Mouse (Mus musculus): ENCODE measurements around the gene Ier5. TPM values are rescaled to one million over a fixed set of nuclear protein-coding genes. Genes with fewer than 3 reads are reported as not detected.

Ier5 gene
- total and polyA plus RNA-seq, 3 experiments = 9.8 to 16.8 (median 12.5) TPM

GRCm38 (mm10) chr1:155058099-155059012 lies 41.1 kb downstream of the Ier5 start:
- Histone ChIP-seq H3K9ac (ENCODE audit: low read depth, low read length) (no peak overlapping the region), H3K36me3 (ENCODE audit: control insufficient read depth, insufficient read depth, low read length) (no peaks in the 10 kb centered on the region), H3K4me1 (ENCODE audit: control insufficient read depth, insufficient read depth, low read length) (peaks cover 23% of the 10 kb centered on the region), H3K27ac (peak overlapping the region; percentile 59), H3K27me3 (ENCODE audit: control insufficient read depth, insufficient read depth, low read length) (no peaks in the 10 kb centered on the region), H3K4me3 (no peak overlapping the region), H3K79me2 (replicated peaks; ENCODE audit: control insufficient read depth, insufficient read depth, low read length) (no peaks in the 10 kb centered on the region)
- 72% methylated on average over 6 of the region's 6 CpGs for WGBS
- intact Hi-C loops (cut with DNase I) = loop anchor here (2.0 kb wide), 1 partner anchor 40 kb away; the partner anchor contains the start of gene Ier5
- no peak for DNase-seq
- TF ChIP-seq POLR2A (IDR thresholded peaks at IDR 0.05; ENCODE audit: insufficient read depth, low read depth, low read length) (no peak), EP300 (IDR thresholded peaks at IDR 0.05; ENCODE audit: insufficient read depth, low read depth, low read length) (no peak), CTCF (IDR thresholded peaks at IDR 0.05) (no peak)

DNA sequence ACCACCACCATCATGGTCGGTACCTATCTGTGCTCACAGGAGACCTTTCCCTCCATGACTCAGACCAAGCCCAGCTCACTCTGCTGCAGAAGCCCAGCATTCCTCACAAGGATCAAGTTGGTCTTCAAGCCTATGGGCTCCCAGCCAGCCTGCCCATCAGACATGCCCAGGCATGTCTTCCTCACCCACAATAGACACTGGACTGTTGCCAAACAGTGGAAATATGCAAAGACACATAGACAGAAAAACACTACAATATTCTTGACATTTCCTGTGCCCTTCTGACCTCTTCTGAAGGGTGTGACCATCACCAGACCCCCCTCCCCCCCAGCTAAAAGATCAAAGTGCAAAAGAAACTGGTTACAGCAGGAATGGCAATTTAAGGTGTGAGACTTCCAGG lies 43.3 kb downstream of the Ier5 start:
- intact Hi-C loops (cut with DNase I) = no loop called here
- H3K36me3 ChIP-seq (ENCODE audit: control insufficient read depth, insufficient read depth, low read length) = no peaks in the 10 kb centered on the region
- no peak overlapping the region for H3K9ac ChIP-seq (ENCODE audit: low read depth, low read length)
- no peak for TF ChIP-seq POLR2A (IDR thresholded peaks at IDR 0.05; ENCODE audit: insufficient read depth, low read depth, low read length)
- no peak for TF ChIP-seq EP300 (IDR thresholded peaks at IDR 0.05; ENCODE audit: insufficient read depth, low read depth, low read length)
- no peak for TF ChIP-seq CTCF (IDR thresholded peaks at IDR 0.05)
- no peaks in the 10 kb centered on the region for H3K79me2 ChIP-seq (replicated peaks; ENCODE audit: control insufficient read depth, insufficient read depth, low read length)
- no peaks in the 10 kb centered on the region for H3K27me3 ChIP-seq (ENCODE audit: control insufficient read depth, insufficient read depth, low read length)
- no peak overlapping the region for H3K27ac ChIP-seq
- no peak for DNase-seq
- H3K4me1 ChIP-seq (ENCODE audit: control insufficient read depth, insufficient read depth, low read length) = peaks cover 28% of the 10 kb centered on the region
- H3K4me3 ChIP-seq = no peak overlapping the region
- 90% methylated on average over 1 of the region's 1 CpGs for WGBS

DNA sequence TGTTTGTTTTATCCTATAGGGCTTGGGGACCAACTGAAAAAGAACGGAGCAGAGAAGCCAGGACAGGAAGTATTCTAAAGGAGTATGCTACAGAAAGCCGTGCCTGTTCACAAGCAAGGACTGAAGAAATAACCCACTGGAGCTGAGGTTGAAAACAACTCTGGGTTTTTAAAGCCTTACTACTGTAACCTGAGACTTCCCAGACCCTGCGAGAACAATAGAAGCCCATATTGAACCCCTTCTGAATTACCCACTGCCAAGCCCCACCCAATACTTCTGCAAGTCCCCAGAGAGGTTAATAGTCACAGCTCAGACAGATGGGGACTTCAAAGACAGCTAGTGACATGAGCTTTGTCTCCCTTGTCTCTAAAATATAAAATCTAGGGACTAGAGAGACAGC lies 44.4 kb downstream of the Ier5 start:
- peak overlapping the region; percentile 20 for H3K27ac ChIP-seq
- no peak overlapping the region for H3K4me3 ChIP-seq
- H3K36me3 ChIP-seq (ENCODE audit: control insufficient read depth, insufficient read depth, low read length) = no peaks in the 10 kb centered on the region
- intact Hi-C loops (cut with DNase I) = no loop called here
- TF ChIP-seq POLR2A (IDR thresholded peaks at IDR 0.05; ENCODE audit: insufficient read depth, low read depth, low read length) (no peak), CTCF (IDR thresholded peaks at IDR 0.05) (no peak), EP300 (IDR thresholded peaks at IDR 0.05; ENCODE audit: insufficient read depth, low read depth, low read length) (no peak)
- no peaks in the 10 kb centered on the region for H3K27me3 ChIP-seq (ENCODE audit: control insufficient read depth, insufficient read depth, low read length)
- peaks cover 30% of the 10 kb centered on the region for H3K4me1 ChIP-seq (ENCODE audit: control insufficient read depth, insufficient read depth, low read length)
- no peaks in the 10 kb centered on the region for H3K79me2 ChIP-seq (replicated peaks; ENCODE audit: control insufficient read depth, insufficient read depth, low read length)
- 25% methylated on average over 3 of the region's 3 CpGs for WGBS
- no peak overlapping the region for H3K9ac ChIP-seq (ENCODE audit: low read depth, low read length)
- DNase-seq = no peak

- 23% methylated on average over 6 of the region's 6 CpGs for WGBS
- no peak overlapping the region for H3K9ac ChIP-seq (ENCODE audit: low read depth, low read length)
- H3K4me3 ChIP-seq = no peak overlapping the region
- no peaks in the 10 kb centered on the region for H3K27me3 ChIP-seq (ENCODE audit: control insufficient read depth, insufficient read depth, low read length)
- TF ChIP-seq CTCF (IDR thresholded peaks at IDR 0.05) (no peak), EP300 (IDR thresholded peaks at IDR 0.05; ENCODE audit: insufficient read depth, low read depth, low read length) (no peak), POLR2A (IDR thresholded peaks at IDR 0.05; ENCODE audit: insufficient read depth, low read depth, low read length) (no peak)
- H3K36me3 ChIP-seq (ENCODE audit: control insufficient read depth, insufficient read depth, low read length) = no peaks in the 10 kb centered on the region
- H3K27ac ChIP-seq = no peak overlapping the region
- peaks cover 29% of the 10 kb centered on the region for H3K4me1 ChIP-seq (ENCODE audit: control insufficient read depth, insufficient read depth, low read length)
- intact Hi-C loops (cut with DNase I) = no loop called here
- DNase-seq = no peak
- H3K79me2 ChIP-seq (replicated peaks; ENCODE audit: control insufficient read depth, insufficient read depth, low read length) = no peaks in the 10 kb centered on the region
These were observed 45.0 kb downstream of the Ier5 start for GRCm38 (mm10) chr1:155054366-155054965.

- Histone ChIP-seq H3K27ac (no peak overlapping the region), H3K27me3 (ENCODE audit: control insufficient read depth, insufficient read depth, low read length) (no peaks in the 10 kb centered on the region), H3K79me2 (replicated peaks; ENCODE audit: control insufficient read depth, insufficient read depth, low read length) (no peaks in the 10 kb centered on the region), H3K4me1 (ENCODE audit: control insufficient read depth, insufficient read depth, low read length) (peaks cover 25% of the 10 kb centered on the region), H3K4me3 (no peak overlapping the region), H3K36me3 (ENCODE audit: control insufficient read depth, insufficient read depth, low read length) (no peaks in the 10 kb centered on the region), H3K9ac (ENCODE audit: low read depth, low read length) (no peak overlapping the region)
- TF ChIP-seq CTCF (IDR thresholded peaks at IDR 0.05) (no peak), EP300 (IDR thresholded peaks at IDR 0.05; ENCODE audit: insufficient read depth, low read depth, low read length) (no peak), POLR2A (IDR thresholded peaks at IDR 0.05; ENCODE audit: insufficient read depth, low read depth, low read length) (no peak)
- WGBS = 70% methylated on average over 1 of the region's 1 CpGs
- DNase-seq = no peak
- intact Hi-C loops (cut with DNase I) = no loop called here
These were observed 46.1 kb downstream of the Ier5 start for GRCm38 (mm10) chr1:155053296-155053695.

DNA sequence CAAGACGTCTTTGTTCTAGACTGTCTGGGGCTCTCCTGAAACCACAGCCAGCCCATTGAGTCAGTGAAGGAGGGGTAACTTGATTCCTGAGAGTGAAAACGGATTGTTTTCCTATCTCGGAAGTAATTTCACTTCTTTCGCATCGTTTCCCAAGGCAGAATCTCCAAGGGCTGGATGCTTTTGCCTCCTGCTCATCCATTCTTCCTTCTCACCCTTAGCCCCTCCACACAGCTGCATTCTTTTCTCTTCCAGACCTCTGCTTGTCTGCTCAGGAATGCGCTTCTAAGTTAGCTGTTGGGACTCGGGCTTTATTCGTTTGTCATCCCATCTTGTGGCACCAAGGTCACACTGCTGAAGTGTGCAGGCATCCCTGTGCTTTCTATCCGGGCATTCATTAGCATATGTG lies 46.7 kb downstream of the Ier5 start:
- no peak overlapping the region for H3K9ac ChIP-seq (ENCODE audit: low read depth, low read length)
- intact Hi-C loops (cut with DNase I) = no loop called here
- H3K4me1 ChIP-seq (ENCODE audit: control insufficient read depth, insufficient read depth, low read length) = peaks cover 25% of the 10 kb centered on the region
- H3K27ac ChIP-seq = no peak overlapping the region
- H3K4me3 ChIP-seq = no peak overlapping the region
- 80% methylated on average over 9 of the region's 9 CpGs for WGBS
- DNase-seq = no peak
- H3K36me3 ChIP-seq (ENCODE audit: control insufficient read depth, insufficient read depth, low read length) = no peaks in the 10 kb centered on the region
- no peaks in the 10 kb centered on the region for H3K79me2 ChIP-seq (replicated peaks; ENCODE audit: control insufficient read depth, insufficient read depth, low read length)
- TF ChIP-seq EP300 (IDR thresholded peaks at IDR 0.05; ENCODE audit: insufficient read depth, low read depth, low read length) = no peak
- no peak for TF ChIP-seq POLR2A (IDR thresholded peaks at IDR 0.05; ENCODE audit: insufficient read depth, low read depth, low read length)
- TF ChIP-seq CTCF (IDR thresholded peaks at IDR 0.05) = no peak
- no peaks in the 10 kb centered on the region for H3K27me3 ChIP-seq (ENCODE audit: control insufficient read depth, insufficient read depth, low read length)
